23 mouse cellular contexts compared by ENCODE assay signal in the genomic region with DNA sequence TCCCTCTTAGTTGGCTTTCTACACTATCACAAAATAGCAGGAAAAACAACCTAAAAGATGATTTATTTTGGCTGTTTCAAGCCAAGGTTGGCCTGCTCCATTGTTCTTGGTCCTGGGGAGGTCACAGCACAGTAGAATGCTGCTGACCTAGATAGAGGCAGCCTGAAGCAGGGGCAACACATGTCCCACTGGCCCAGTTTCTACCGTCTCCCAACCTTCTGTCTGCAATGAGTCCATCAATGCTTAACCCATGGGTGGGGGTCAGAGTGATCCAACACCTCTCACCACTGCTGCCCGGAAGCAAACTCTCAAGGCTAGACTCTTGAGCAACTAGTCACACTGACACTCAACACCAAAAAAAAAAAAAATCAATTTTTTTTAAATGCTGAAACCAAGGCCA. TPM values are rescaled to one million over a fixed set of nuclear protein-coding genes. Genes with fewer than 3 reads are reported as not detected.
DNase-seq lines count a peak whose midpoint lies in the region; ATAC-seq and TF ChIP-seq lines count a peak whose summit lies in the region.
"Had no signal": no experiment of that assay in that cellular context is flagged by ENCODE, and none has a peak within 500 bp of the region (broad histone marks: within the 10 kb centered on the region; RNA-seq: fewer than 3 reads in every experiment).

No protein-coding gene starts in this region.

- WGBS in liver, postnatal 0 days (ENCODE audit: insufficient replicate concordance): 47% methylated on average over 2 of the region's 2 CpGs
- 64% methylated on average over 2 of the region's 2 CpGs for WGBS in liver, embryonic 12.5 days (ENCODE audit: insufficient replicate concordance)

- no peaks in the 10 kb centered on the region for H3K27me3 ChIP-seq in liver, postnatal 0 days (ENCODE audit: insufficient read depth, low read length)
- H3K27me3 ChIP-seq in liver, embryonic 12.5 days (replicated peaks): no peaks in the 10 kb centered on the region
- H3K27me3 ChIP-seq: CH12.LX; embryonic facial prominence, embryonic 15.5 days; heart, embryonic 12.5 days; hindbrain, embryonic 13.5 days; liver, embryonic 13.5 days; neural tube, embryonic 13.5 days had no signal

- H3K4me2 ChIP-seq in liver, postnatal 0 days (ENCODE audit: low read depth, low read length): no peak overlapping the region
- no peak overlapping the region for H3K4me2 ChIP-seq in liver, embryonic 12.5 days
- H3K4me2 ChIP-seq: embryonic facial prominence, embryonic 15.5 days; heart, embryonic 12.5 days; hindbrain, embryonic 13.5 days; liver, embryonic 13.5 days; neural tube, embryonic 13.5 days had no signal

- no peak overlapping the region for H3K9ac ChIP-seq in liver, postnatal 0 days (replicated peaks)
- H3K9ac ChIP-seq in liver, embryonic 12.5 days: no peak overlapping the region
- H3K9ac ChIP-seq: embryonic facial prominence, embryonic 15.5 days; forebrain, postnatal 0 days; heart, embryonic 12.5 days; hindbrain, embryonic 13.5 days; liver, embryonic 13.5 days; neural tube, embryonic 13.5 days had no signal

- DNase-seq in cerebellum, postnatal 10 days: peak; percentile 20 to 27
- DNase-seq in cerebellum, adult 8-10 months: no peak
- DNase-seq in liver, postnatal 0 days: no peak
- peak; percentile 50 for DNase-seq in adipocyte (ENCODE audit: low spot score)
- DNase-seq in adrenal gland, postnatal 14 days: peak; percentile 68
- no peak for DNase-seq in frontal cortex, postnatal 25 days (ENCODE audit: low spot score in 2 of 2)
- DNase-seq in c-Kit-positive CD71-positive TER-119-positive erythroid progenitor cells, embryonic 14.5 days (ENCODE audit: low spot score): no peak
- DNase-seq: cerebellum, adult 9-11 months; forebrain, postnatal 0 days; kidney, adult 9 months; kidney, postnatal 25 days; left cerebral cortex, postnatal 4 days; liver, embryonic 13.5 days; midbrain, embryonic 14.5 days had no signal

- TF ChIP-seq CTCF in liver, postnatal 0 days (IDR thresholded peaks at IDR 0.05; ENCODE audit: low read depth): no peak

- no peaks in the 10 kb centered on the region for H3K36me3 ChIP-seq in liver, postnatal 0 days (replicated peaks; ENCODE audit: insufficient read depth, low read length)
- H3K36me3 ChIP-seq in liver, embryonic 12.5 days: no peaks in the 10 kb centered on the region
- H3K36me3 ChIP-seq: embryonic facial prominence, embryonic 15.5 days; forebrain, embryonic 10.5 days; heart, embryonic 12.5 days; hindbrain, embryonic 13.5 days; liver, embryonic 13.5 days; neural tube, embryonic 13.5 days had no signal

- no peak overlapping the region for H3K4me3 ChIP-seq in liver, postnatal 0 days (ENCODE audit: low read depth, low read length)
- H3K4me3 ChIP-seq in liver, embryonic 12.5 days: no peak overlapping the region
- H3K4me3 ChIP-seq: embryonic facial prominence, embryonic 15.5 days; forebrain, embryonic 10.5 days; heart, embryonic 12.5 days; hindbrain, embryonic 13.5 days; left cerebral cortex, adult 2 months; liver, embryonic 13.5 days; neural tube, embryonic 13.5 days had no signal

- H3K9me3 ChIP-seq in liver, postnatal 0 days (ENCODE audit: low read length): no peaks in the 10 kb centered on the region
- no peaks in the 10 kb centered on the region for H3K9me3 ChIP-seq in liver, embryonic 12.5 days (replicated peaks)
- H3K9me3 ChIP-seq: embryonic facial prominence, embryonic 15.5 days; forebrain, embryonic 10.5 days; heart, embryonic 12.5 days; hindbrain, embryonic 13.5 days; liver, embryonic 13.5 days; neural tube, embryonic 13.5 days had no signal

- TF ChIP-seq EP300 in liver, postnatal 0 days (IDR thresholded peaks at IDR 0.05; ENCODE audit: low read depth): 0 out of 2 replicates have a peak, but pooled peaks have one; percentile 31

- peaks cover 37% of the 10 kb centered on the region for H3K4me1 ChIP-seq in liver, postnatal 0 days (ENCODE audit: insufficient read depth)
- H3K4me1 ChIP-seq in liver, embryonic 12.5 days: peaks cover 97% of the 10 kb centered on the region
- H3K4me1 ChIP-seq: hindbrain, embryonic 13.5 days; neural tube, embryonic 13.5 days had no signal

- peak overlapping the region; percentile 16; the same call in 1 of the 2 replicates for H3K27ac ChIP-seq in liver, postnatal 0 days (ENCODE audit: low read depth)
- no peak overlapping the region for H3K27ac ChIP-seq in liver, embryonic 12.5 days
- H3K27ac ChIP-seq: embryonic facial prominence, embryonic 15.5 days; forebrain, embryonic 10.5 days; hindbrain, embryonic 13.5 days; left cerebral cortex, adult 2 months; liver, embryonic 13.5 days; neural tube, embryonic 13.5 days had no signal

- ATAC-seq in liver, postnatal 0 days: peak; percentile 73
- ATAC-seq in liver, embryonic 12.5 days: no peak
- ATAC-seq: forebrain, postnatal 0 days; inflammation-experienced regulatory T-cells, adult 6 months had no signal

RNA-seq across cellular contexts. Expression of a gene that starts 31.0 kb away (rescaled TPM):
- polyA plus RNA-seq in liver, postnatal 0 days (2015; fragmentation: Nextera tagmentation; extraction: Ambion mirVana): 3.9 and 4.1 TPM in 2 replicates
- 13.5 and 13.8 TPM in 2 replicates for polyA plus RNA-seq in liver, embryonic 12.5 days (2016; fragmentation: Nextera tagmentation; extraction: Ambion mirVana)
- 20.6 and 22.9 TPM in 2 replicates for total RNA-seq in adrenal gland, postnatal 14 days (2021)

Comparison
In these comparisons a context has a peak if more than half of its experiments do, and no peak if none do; other contexts are left out.
1. DNase-seq: peak in cerebellum, postnatal 10 days (2 of 2), adipocyte (single experiment) and adrenal gland, postnatal 14 days (single experiment); none in cerebellum, adult 8-10 months (single experiment), liver, postnatal 0 days (single experiment), frontal cortex, postnatal 25 days (0 of 2) and c-Kit-positive CD71-positive TER-119-positive erythroid progenitor cells, embryonic 14.5 days (single experiment).